Mouse (Mus musculus): Measurements from ENCODE around the gene Pdss2.

Pdss2 gene

GRCm38 (mm10) chr10:43220910-43221625, at the start of gene Pdss2:
Pdss2 (plus strand) TSS chr10:43221486.
- peak; percentile 95 for DNase-seq (ENCODE audit: low spot score)

DNA sequence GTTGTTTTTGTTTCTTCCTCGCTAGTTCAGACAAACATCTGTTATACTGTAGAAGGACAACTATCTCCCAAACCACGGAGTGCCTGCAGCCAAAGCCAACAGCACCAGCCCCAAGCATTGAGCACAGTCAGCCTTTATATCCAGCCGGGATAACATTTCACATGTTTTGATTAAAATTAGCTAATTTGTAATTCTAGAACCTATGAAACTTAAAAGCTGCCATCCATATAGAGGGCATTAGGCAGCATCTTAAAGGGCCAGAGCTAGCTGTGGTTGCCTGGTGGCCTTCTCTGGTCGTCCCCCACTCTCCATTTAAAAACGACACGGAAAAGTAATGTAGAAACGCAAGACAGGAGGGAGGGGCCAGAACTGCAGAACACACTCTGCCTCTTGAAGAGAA, 49.2 kb upstream of the Pdss2 start:
- no peak for DNase-seq (ENCODE audit: low spot score)

GRCm38 (mm10) chr10:43172554-43172953, 48.7 kb upstream of the Pdss2 start:
- no peak for DNase-seq (ENCODE audit: low spot score)

- DNase-seq (ENCODE audit: low spot score) = peak; percentile 53
These were observed 48.0 kb upstream of the Pdss2 start for GRCm38 (mm10) chr10:43173141-43173827.

DNA sequence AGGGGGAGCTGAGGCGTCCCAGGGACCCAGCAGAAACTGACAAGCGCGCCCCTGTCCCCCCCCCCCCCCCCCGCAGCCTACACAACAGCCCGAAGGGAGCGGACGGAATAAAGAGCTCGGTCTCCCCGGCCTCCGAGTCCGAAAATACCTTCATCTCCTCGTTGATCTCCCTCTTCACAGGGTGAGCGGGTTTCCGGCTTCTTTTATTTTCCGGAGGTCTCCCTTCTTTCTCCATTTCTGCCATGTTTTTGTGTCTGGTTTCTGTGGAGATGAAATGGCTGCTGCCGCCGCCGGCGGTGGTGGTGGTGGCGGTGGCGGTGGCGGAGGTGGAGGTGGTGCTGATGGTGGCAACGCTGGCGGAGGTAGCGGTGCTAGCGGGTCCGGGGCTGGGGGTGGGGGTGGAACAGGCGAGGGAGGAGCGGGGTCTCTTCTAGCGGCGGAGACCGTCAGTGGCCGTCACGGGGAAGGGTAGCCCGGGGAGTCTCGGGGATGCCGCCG, 47.4 kb upstream of the Pdss2 start:
- DNase-seq (ENCODE audit: low spot score) = peak; percentile 15

DNA sequence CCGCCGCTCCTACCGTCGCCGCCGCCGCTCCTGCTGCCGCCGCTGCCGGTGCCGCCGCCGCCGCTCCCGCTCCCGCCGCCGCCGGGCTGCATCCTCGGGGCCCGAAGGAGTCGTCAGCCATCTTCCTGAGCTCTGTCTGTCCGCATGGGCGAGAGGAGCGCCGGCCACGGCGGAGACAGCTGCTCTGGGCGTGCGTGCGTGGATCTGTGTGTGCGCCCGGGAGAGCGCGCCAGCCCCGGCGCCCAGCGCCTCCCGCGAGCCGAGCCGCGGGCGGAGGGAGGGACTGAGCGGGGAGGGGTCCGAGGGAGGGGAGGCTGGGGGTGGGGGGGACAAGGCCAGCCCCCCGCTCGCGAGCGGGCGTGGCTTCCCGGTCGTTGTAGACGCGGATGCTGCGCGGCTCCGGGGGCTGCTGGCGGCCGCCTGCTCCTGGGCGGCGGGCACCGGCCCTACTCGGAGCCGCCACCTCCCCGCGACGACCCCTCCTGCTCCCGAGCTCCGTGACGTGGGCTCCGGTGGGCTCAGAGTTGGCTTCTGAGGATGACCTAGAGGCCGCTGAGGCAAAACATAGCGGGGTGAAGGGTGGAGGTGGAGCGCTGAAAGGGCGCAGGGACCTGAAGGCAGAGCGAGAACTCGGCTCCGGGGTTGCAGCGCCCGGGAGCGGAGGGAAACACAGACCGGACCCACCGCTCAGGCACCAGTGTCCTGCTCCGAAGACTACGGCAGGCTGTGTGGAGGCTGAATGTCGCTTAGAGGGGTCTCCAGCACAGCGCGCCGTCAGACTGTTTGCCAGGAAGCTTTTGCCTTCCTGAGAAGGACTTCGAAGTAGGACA, 46.7 kb upstream of the Pdss2 start, which contains the start of the genes Sobp and 9030612E09Rik:
Gene Sobp (minus strand): TSS at position 205 of the 830 bp plus-strand sequence.
Gene 9030612E09Rik (plus strand): TSS at position 379 of the 830 bp plus-strand sequence.
- DNase-seq (ENCODE audit: low spot score) = peak; percentile 50

DNA sequence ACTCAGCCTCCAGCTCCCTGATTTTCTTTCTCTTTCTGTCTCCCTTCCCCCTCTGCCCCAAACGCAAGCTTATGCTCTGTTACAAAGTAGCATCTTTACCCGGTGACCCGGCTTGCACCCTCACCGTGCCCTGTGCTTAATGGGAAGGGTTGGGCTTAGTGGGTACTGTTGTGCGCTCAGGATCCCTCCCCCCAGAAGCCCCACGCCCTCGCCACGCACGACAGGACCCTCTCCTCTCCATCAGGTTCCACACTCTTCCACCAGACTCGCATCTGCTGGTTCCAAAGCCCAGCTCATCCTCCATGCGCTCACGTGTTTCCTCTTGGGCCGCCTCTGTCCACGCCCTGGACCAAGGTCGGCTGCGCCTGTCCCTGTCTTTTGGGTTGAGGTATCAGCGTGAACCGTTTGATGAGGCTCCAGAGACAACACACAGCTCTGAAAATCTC, 46.1 kb upstream of the Pdss2 start:
- DNase-seq (ENCODE audit: low spot score) = peak; percentile 4

GRCm38 (mm10) chr10:43180313-43180912, 40.9 kb upstream of the Pdss2 start:
- DNase-seq (ENCODE audit: low spot score) = no peak

DNA sequence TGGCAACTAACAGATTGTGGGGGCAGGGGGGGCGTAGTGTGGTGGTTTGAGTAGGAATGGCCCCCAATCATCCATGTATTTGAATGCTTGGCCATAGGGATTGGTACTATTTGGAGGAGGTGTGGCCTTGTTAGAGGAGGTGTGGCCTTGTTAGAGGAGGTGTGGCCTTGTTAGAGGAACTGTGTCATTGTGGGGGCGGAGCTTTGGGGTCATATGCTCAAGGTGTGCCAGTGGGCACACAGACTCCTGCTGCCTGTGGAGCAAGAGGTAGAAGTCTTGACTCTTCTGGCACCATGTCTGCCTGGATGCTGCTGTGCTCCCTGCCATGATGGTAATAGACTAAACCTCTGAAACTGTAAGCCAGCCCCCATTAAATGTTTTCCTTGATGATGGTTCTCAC, 21.1 kb upstream of the Pdss2 start:
- DNase-seq (ENCODE audit: low spot score) = no peak

DNA sequence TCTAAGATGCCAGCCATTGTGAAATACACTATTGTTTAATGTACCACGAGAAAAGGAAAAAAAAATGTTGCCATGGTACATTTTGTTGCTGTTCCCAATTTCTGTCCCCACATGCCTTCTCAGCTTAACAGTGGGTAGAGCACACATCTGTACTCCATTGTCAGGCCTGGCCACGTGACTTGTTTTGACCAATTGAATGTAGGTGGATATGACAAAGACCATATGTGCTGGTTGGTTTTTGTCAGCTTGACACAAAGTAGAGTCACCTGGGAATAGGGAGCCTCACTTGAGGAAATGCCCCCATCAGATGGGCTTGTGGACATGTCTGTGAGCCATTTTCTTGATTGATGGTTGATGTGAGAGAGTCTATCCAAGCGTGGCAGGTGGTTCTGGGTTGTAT, 17.4 kb upstream of the Pdss2 start:
- no peak for DNase-seq (ENCODE audit: low spot score)

DNA sequence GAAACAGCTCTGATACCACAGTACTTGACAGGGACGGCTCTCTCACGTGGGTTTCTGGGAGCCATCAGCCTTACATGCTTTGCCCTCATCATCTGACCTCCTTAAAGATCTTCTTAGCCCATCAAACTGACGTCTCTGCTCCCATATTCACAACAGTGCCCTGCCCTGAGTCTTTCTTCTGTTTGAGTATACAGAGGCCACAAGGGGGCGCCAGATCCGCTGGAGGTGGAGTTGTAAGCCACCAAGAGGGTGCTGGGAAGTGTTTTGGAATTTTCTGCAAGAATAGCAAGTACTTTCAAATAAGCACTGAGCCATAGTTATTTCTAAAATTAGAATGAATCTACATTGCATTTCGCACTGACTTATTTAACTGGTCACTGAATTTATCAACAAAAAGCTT, 9.4 kb upstream of the Pdss2 start:
- no peak for DNase-seq (ENCODE audit: low spot score)

DNA sequence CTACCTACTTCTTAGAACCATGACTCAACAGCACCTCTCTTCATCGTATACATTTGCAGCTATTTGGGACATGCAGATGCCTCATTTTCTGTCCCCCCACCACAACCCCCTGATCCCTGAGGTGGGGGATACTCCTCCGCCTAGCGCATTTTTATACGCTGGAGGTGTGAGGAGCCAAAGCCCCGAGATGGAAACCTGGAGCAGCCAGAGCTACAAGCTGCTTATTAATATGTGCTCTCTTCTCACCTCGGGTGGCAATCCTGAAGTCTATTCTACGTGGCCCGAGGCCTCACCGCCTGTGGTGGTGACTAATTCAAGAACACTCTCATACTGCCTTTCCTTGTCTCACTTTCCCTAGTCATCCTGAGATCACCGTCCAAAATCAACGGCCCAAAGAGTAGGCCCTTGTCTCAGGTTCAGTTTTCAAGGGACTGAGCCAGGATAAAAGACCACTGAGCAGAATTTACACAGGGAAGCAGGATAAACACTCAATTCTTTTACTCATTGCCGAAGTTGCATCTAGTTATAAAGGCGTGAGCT, 3.9 kb upstream of the Pdss2 start:
- no peak for DNase-seq (ENCODE audit: low spot score)

DNA sequence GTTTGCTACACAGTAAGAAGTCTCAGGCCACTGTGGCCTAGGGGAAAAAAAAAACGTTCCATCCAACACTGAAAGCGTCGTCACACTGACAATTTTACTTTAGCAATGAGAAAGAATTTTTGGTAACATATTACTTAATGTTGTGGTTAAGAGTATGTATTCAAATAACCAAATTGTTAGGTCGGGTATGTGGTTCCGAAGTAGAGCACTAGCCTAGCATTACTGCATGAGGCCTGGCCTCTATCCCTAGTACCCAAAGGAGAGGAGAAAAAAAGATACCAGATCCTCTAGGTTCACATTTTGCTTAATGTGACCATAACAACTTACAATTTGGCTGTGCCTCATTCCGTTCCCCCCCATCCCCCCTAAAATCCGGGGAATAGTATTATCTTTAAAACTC, 807 bp upstream of the Pdss2 start:
- peak; percentile 5 for DNase-seq (ENCODE audit: low spot score)

DNA sequence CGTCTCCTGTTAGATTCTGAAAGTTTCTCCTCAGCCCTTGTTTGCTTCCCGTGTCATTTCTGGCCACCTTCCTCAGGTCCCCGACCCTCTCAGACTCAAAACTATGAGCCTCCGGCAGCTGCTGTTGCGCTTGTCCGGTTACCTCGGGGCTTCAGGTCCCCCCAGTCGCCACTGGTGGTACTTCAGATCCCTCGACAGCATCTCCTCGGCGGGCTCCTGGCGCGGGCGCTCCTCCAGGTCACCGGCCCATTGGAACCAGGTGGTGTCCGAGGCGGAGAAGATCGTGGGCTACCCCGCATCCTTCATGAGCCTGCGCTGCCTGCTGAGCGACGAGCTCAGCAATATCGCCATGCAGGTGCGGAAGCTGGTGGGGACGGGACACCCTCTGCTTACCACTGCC, 373 bp downstream of the Pdss2 start:
- DNase-seq (ENCODE audit: low spot score) = no peak

DNA sequence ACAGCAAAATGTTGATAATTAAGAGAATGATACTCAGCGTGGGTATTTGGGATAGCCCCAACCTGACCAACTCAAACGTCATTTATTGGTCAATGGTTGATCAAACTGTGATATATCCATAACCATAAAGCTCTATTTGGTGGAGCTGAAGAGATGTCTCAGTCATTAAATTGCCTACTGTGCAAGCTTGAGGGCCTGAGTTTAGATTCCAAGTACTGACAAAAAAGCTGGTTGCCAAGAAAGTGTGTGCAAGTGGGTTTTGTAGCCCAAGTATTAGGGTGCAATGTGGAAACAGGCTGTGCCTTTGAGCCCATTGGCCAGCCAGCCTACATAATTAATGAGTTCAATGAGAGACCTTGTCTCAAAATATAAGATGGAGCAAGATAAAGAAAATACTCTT, 2.1 kb downstream of the Pdss2 start:
- DNase-seq (ENCODE audit: low spot score) = no peak

GRCm38 (mm10) chr10:43226391-43226790, 5.1 kb downstream of the Pdss2 start:
- no peak for DNase-seq (ENCODE audit: low spot score)

DNA sequence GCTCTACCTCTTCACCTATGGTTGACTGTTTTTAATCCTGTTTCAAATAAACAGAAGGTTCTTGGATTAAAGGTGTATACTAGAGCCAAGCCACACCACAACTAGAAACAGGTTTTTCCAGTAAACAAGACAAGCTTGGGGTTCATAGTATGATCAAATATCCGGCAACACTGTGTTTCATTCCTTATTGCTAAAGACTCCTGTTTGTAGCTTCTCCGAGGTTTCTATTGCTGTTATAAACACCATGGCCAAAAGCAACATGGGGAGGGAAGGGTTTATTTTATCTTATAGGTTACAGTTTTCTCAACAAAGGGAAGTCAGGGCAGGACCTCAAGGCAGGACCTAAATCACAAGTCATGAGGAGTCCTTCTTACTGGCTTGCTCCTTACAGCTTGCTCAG, 8.0 kb downstream of the Pdss2 start:
- no peak for DNase-seq (ENCODE audit: low spot score)

DNA sequence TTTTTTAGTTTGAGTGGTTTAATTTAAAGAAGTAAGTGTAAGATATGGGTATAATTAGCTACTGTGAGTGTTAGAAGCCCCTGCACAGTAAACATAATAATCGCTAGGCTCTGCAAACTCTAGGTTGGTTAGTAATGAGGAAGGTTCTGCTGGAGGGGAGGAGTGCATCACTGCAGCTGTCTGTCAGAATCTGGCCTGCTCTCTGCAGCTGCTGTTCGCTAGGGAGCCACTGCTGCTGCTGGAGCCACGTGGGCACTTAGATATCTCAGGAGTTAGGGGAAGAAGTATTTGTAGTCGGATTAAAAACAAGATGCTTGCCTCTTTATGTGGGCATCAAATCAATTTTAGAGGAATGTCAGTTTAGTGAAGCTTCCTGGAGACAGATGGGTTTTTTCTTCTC, 13.2 kb downstream of the Pdss2 start:
- no peak for DNase-seq (ENCODE audit: low spot score)

DNA sequence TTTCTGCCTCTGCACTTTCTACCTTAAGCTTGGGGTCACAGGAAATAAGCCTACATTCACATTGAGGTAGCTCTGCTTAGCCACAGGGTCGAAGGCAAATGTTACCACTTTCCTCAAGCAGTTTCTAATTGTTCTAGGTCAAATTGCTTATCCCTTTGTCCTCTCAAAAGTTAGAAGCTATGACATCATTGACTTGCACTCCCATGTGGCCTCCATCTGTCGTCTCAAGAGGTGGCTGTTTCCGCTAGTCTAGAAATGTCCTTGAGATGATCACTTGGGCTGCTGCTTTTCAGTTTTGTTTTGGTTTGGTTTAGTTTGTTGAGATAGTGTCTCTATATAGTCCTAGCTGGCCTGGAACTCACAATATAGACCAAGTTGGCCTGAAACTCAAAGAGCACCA, 13.7 kb downstream of the Pdss2 start:
- no peak for DNase-seq (ENCODE audit: low spot score)

- DNase-seq (ENCODE audit: low spot score) = no peak
These were observed 14.7 kb downstream of the Pdss2 start for GRCm38 (mm10) chr10:43235758-43236669.

- DNase-seq (ENCODE audit: low spot score) = no peak
These were observed 20.9 kb downstream of the Pdss2 start for GRCm38 (mm10) chr10:43242215-43242614.

Data from yolk sac, embryonic 10.5 days (tissue).